Mouse (Mus musculus): ENCODE measurements at regions not wholly inside any gene's neighbourhood (a gene's known extent, or its start where the extent isn't known, plus 50 kb on each side); places are given as distances from the start of the nearest gene placed in this dataset.
A peak's percentile ranks its signal among the peaks of the same experiment; 100 is the strongest.

- DNase-seq (ENCODE audit: low spot score in 2 of 2) = no peak
Measured at GRCm38 (mm10) chrX:80799740-80800139, 270.8 kb upstream of the Tmem47 start.

GRCm38 (mm10) chrX:80800271-80800670 lies 270.2 kb upstream of the Tmem47 start:
- peak in 1 of 2 experiments; percentile 8 for DNase-seq (ENCODE audit: low spot score in 2 of 2)

Data from right cerebral cortex, postnatal 36 days (tissue).